Mouse (Mus musculus): ENCODE data around the gene Cxcl5.
"Not testable (repeated sequence)": the region's sequence is repeated elsewhere in the genome, so short reads cannot be mapped to it uniquely, and the experiment has no call there.

The Cxcl5 gene

GRCm38 (mm10) chr5:90783697-90784096 is 24.5 kb downstream of the Cxcl5 start:
- no peak for DNase-seq (ENCODE audit: low read depth, low spot score)

GRCm38 (mm10) chr5:90785659-90786588 is 26.8 kb downstream of the Cxcl5 start, which contains the start of gene Cxcl3:
TSS of gene Cxcl3 (plus strand) at chr5:90786103.
- DNase-seq (ENCODE audit: low read depth, low spot score) = no peak

- no peak for DNase-seq (ENCODE audit: low read depth, low spot score)
Observed at GRCm38 (mm10) chr5:90788114-90788513, 29.0 kb downstream of the Cxcl5 start.

- DNase-seq (ENCODE audit: low read depth, low spot score) = no peak
Observed at GRCm38 (mm10) chr5:90789306-90790073, 30.3 kb downstream of the Cxcl5 start.

- no peak for DNase-seq (ENCODE audit: low read depth, low spot score)
Observed at GRCm38 (mm10) chr5:90790074-90790502, 30.9 kb downstream of the Cxcl5 start.

- DNase-seq (ENCODE audit: low read depth, low spot score) = no peak
Observed at GRCm38 (mm10) chr5:90794195-90794625, 35.0 kb downstream of the Cxcl5 start, which contains the start of gene Cxcl15. TSS of gene Cxcl15 (plus strand) at chr5:90794534.

- not testable (repeated sequence) for DNase-seq (ENCODE audit: low read depth, low spot score)
Observed at GRCm38 (mm10) chr5:90795392-90795791, 36.2 kb downstream of the Cxcl5 start.

- DNase-seq (ENCODE audit: low read depth, low spot score) = no peak
Observed at GRCm38 (mm10) chr5:90804574-90804973, 45.4 kb downstream of the Cxcl5 start.

- no peak for DNase-seq (ENCODE audit: low read depth, low spot score)
Observed at GRCm38 (mm10) chr5:90806050-90806449, 46.9 kb downstream of the Cxcl5 start.

GRCm38 (mm10) chr5:90807176-90807950 is 48.2 kb downstream of the Cxcl5 start:
- no peak for DNase-seq (ENCODE audit: low read depth, low spot score)
